Mouse (Mus musculus): ENCODE results near the gene Golga7b.

DNA sequence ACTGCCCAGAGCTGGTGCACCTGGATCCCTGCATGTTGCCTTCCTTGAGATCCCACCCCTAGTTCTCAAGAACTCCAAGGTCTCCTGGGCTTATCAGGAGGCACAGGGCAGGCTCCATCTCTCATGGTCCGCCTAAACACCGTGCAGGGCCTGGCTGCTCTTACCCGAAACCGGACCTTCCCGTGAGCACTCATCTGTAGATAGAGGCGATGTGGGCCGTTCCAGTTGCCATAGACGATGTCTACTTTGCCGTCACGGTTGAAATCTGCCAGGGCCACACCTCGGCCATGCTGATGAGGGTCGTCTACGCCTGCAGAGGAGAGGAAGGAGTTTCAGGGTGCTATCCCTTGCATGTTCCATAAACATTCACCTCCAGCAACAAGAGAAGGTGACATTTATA lies 57.1 kb downstream of the Golga7b start:
- TF ChIP-seq EP300 (IDR thresholded peaks at IDR 0.05; ENCODE audit: low read depth) = no peak
- no peak for TF ChIP-seq CTCF (IDR thresholded peaks at IDR 0.05; ENCODE audit: low read depth)
